Mouse (Mus musculus) midbrain, embryonic 12.5 days (tissue): ENCODE measurements at regions not wholly inside any gene's neighbourhood (a gene's known extent, or its start where the extent isn't known, plus 50 kb on each side); places are given as distances from the start of the nearest gene placed in this dataset.

Source experiments
- ATAC-seq: fragments of 200-750 bp; cut with Nextera tagmentation; 2 replicates; pipeline ENCODE4 v1.8.0; 2017; ENCODE audit warnings: low read depth, moderate TSS enrichment, moderate library complexity; ENCODE audit not compliant: low FRiP score
- H3K27ac ChIP-seq: fragments of 300-500 bp; sonication (generic); replicated peaks from 2 replicates; pipeline ENCODE4 v1.5.1; 2016; ENCODE audit warnings: mild to moderate bottlenecking
- H3K27me3 ChIP-seq: fragments of 300-500 bp; sonication (generic); 2 replicates; pipeline ENCODE4 v1.6.1; 2016; ENCODE audit warnings: mild to moderate bottlenecking
- H3K36me3 ChIP-seq: fragments of 300-500 bp; sonication (generic); 2 replicates; pipeline ENCODE4 v1.6.1; 2016
- H3K4me1 ChIP-seq: fragments of 300-500 bp; sonication (generic); 2 replicates; pipeline ENCODE4 v1.6.1; 2016
- H3K4me2 ChIP-seq: fragments of 300-500 bp; sonication (generic); replicated peaks from 2 replicates; pipeline ENCODE4 v1.6.1; 2016; ENCODE audit warnings: mild to moderate bottlenecking, moderate library complexity
- H3K4me3 ChIP-seq: fragments of 300-500 bp; sonication (generic); 2 replicates; pipeline ENCODE4 v1.5.1; 2016; ENCODE audit warnings: mild to moderate bottlenecking
- H3K9ac ChIP-seq: fragments of 300-500 bp; sonication (generic); replicated peaks from 2 replicates; pipeline ENCODE4 v1.6.1; 2016; ENCODE audit warnings: mild to moderate bottlenecking, moderate library complexity
- H3K9me3 ChIP-seq: fragments of 300-500 bp; sonication (generic); 2 replicates; pipeline ENCODE4 v1.6.1; 2016; ENCODE audit warnings: mild to moderate bottlenecking
- WGBS: fragments of 180-500 bp; shearing (Covaris S2); methylation state at CpG from one replicate; pipeline ENCODE4 v1.1.7; 2016; 5-methylcytosine and 5-hydroxymethylcytosine counted together

DNA sequence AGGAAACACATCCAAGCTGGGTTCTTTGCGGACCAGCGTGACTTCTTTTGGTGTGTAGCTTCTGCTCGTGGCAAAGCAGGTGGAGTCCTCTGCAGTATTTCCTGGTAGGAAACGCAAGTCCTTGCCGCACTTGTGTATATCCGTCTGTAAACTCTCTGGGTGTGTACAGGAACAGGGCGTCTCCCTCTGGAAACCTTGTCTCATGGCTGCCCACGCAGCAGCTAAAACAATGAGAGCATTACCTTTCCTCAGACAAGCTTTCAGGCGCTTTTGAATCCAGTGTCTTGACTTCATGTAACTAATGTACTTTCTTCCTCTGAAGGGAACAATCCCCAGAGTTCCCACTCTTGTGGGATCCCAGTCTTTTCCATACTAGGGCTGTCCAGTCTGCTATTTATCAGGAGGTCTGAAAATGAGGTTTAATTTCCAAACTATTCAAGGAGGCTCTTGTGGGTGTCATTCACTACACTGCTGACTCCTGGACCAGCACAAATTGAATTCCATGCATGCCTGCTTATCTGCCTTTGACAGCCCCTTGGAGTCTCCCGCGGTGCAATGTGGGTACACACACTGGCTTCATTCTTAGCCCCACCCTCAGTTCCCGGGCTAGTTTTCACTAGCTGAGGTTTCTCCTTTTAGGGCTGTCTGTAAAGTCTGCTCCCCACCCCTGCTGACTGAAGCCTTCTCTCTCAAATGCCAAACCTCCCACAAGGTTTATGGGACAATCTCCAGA lies 161.6 kb upstream of the Anxa10 start:
- ATAC-seq: peak; percentile 89
- Histone ChIP-seq H3K9ac (no peak overlapping the region), H3K4me3 (no peak overlapping the region), H3K27ac (peak overlapping the region; percentile 16; the same call in 1 of the 2 replicates), H3K27me3 (no peaks in the 10 kb centered on the region), H3K36me3 (no peaks in the 10 kb centered on the region), H3K9me3 (no peaks in the 10 kb centered on the region), H3K4me1 (0 out of 2 replicates have a peak, but pooled peaks cover 6% of the 10 kb centered on the region), H3K4me2 (no peak overlapping the region)
- 58% methylated on average over 12 of the region's 12 CpGs for WGBS

DNA sequence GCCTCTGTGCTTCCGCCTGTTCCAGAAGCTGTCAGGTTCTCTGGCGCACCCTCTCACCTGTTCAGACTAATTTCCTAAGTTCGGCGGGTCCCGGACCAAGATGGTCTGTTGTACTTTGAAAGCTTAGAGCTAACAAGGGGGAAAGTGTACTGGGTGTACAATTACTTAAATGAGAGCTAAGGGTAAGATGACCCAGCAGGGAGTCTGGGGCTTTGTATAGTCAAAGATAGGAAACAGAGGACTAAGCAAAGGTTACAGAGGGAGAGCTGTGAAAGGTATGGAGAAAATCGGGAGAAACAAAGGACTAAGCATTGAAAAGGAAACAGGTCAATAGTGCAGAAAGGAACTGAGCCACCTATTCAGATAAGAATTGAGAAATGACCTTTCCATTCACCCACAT lies 127.6 kb upstream of the Anxa10 start:
- Histone ChIP-seq H3K4me1 (no peaks in the 10 kb centered on the region), H3K9ac (no peak overlapping the region), H3K4me3 (no peak overlapping the region), H3K27ac (no peak overlapping the region), H3K4me2 (no peak overlapping the region), H3K9me3 (no peaks in the 10 kb centered on the region), H3K36me3 (no peaks in the 10 kb centered on the region), H3K27me3 (no peaks in the 10 kb centered on the region)
- no peak for ATAC-seq
- 90% methylated on average over 6 of the region's 6 CpGs for WGBS
